Mouse (Mus musculus) myocyte (in vitro differentiated cells): ENCODE results near the gene Gm9887. TPM values are rescaled to one million over a fixed set of nuclear protein-coding genes. Genes with fewer than 3 reads are reported as not detected.

Experiments
- H3K27me3 ChIP-seq: one replicate; pipeline ENCODE4 v1.6.1; 2011; ENCODE audit not compliant: control insufficient read depth, insufficient read depth, insufficient read length
- H3K36me3 ChIP-seq: one replicate; pipeline ENCODE4 v1.6.1; 2011; ENCODE audit not compliant: control insufficient read depth, insufficient read depth
- H3K4me2 ChIP-seq: one replicate; pipeline ENCODE4 v1.6.1; 2011; ENCODE audit warnings: low read depth, control low read depth
- H3K4me3 ChIP-seq: one replicate; pipeline ENCODE4 v1.5.1; 2011; ENCODE audit warnings: mild to moderate bottlenecking, control low read depth, moderate library complexity
- H3K79me2 ChIP-seq: one replicate; pipeline ENCODE4 v1.6.1; 2011; ENCODE audit not compliant: control insufficient read depth, insufficient read depth
- H3ac ChIP-seq: one replicate; pipeline ENCODE4 v1.6.1; 2011; ENCODE audit not compliant: control insufficient read depth, insufficient read length
- CEBPB ChIP-seq: IDR thresholded peaks from 2 replicates; pipeline ENCODE4 v1.6.1; 2011; ENCODE audit warnings: mild to moderate bottlenecking, moderate library complexity; ENCODE audit not compliant: poor library complexity, insufficient read depth, severe bottlenecking
- E2F4 ChIP-seq: IDR thresholded peaks from one replicate; pipeline ENCODE4 v1.6.1; 2011; ENCODE audit warnings: mild to moderate bottlenecking, control low read depth, moderate library complexity; ENCODE audit not compliant: insufficient read depth
- MAX ChIP-seq: IDR thresholded peaks from one replicate; pipeline ENCODE4 v1.6.1; 2011; ENCODE audit warnings: low read depth, mild to moderate bottlenecking, control low read depth
- MYOD1 ChIP-seq, 3 experiments: IDR thresholded peaks; one replicate each; pipeline ENCODE4 v1.6.1; 2011; ENCODE audit warnings: control low read depth in 2 of 3, low read depth in 2 of 3, mild to moderate bottlenecking in 2 of 3, moderate library complexity in 1 of 3; ENCODE audit not compliant: insufficient read length in 2 of 3, control insufficient read depth in 1 of 3
- MYOG ChIP-seq, 3 experiments: IDR thresholded peaks; one replicate each; pipeline ENCODE4 v1.6.1; 2011; ENCODE audit warnings: control low read depth in 2 of 3, low read depth in 2 of 3, mild to moderate bottlenecking in 2 of 3; ENCODE audit not compliant: insufficient read length in 2 of 3, control insufficient read depth in 1 of 3, insufficient read depth in 1 of 3
- POLR2A ChIP-seq: IDR thresholded peaks from one replicate; pipeline ENCODE4 v1.6.1; 2011; ENCODE audit warnings: low read depth, mild to moderate bottlenecking, control low read depth, moderate library complexity; ENCODE audit not compliant: insufficient read length
- POLR2AphosphoS2 ChIP-seq: IDR thresholded peaks from one replicate; pipeline ENCODE4 v1.6.1; 2011; ENCODE audit warnings: low read depth, control low read depth; ENCODE audit not compliant: insufficient read length
- REST ChIP-seq: IDR thresholded peaks from one replicate; pipeline ENCODE4 v1.6.1; 2011; ENCODE audit warnings: mild to moderate bottlenecking, control low read depth, moderate library complexity; ENCODE audit not compliant: insufficient read depth, insufficient read length
- SRF ChIP-seq: IDR thresholded peaks from one replicate; pipeline ENCODE4 v1.6.1; 2011; ENCODE audit warnings: low read depth; ENCODE audit not compliant: control insufficient read depth, insufficient read length
- TCF12 ChIP-seq: IDR thresholded peaks from one replicate; pipeline ENCODE4 v1.6.1; 2011; ENCODE audit warnings: mild to moderate bottlenecking, control low read depth; ENCODE audit not compliant: poor library complexity, insufficient read depth, severe bottlenecking
- TCF3 ChIP-seq: IDR thresholded peaks from one replicate; pipeline ENCODE4 v1.6.1; 2011; ENCODE audit warnings: low read depth, control low read depth; ENCODE audit not compliant: insufficient read length
- USF1 ChIP-seq: IDR thresholded peaks from one replicate; pipeline ENCODE4 v1.6.1; 2011; ENCODE audit warnings: low read depth, mild to moderate bottlenecking, control low read depth, moderate library complexity
- polyA plus RNA-seq: library from polyadenylated mRNA; unstranded; fragments of >200 nt; fragmentation: generic; extraction: Trizol; gene quantifications from one replicate; pipeline ENCODE4 v1.2.1, GENCODE M21; 2012; ENCODE audit warnings: missing spikeins

Gene Gm9887
- polyA plus RNA-seq, result 2.4 TPM

GRCm38 (mm10) chr12:69371854-69372671, at the start of gene Gm9887, which contains the start of gene Arf6:
Gene Gm9887, minus strand, starts transcription at chr12:69372458.
Gene Arf6, plus strand, starts transcription at chr12:69372150.
- peak within 1 kb of the TSS; percentile 93 for H3ac ChIP-seq
- H3K4me3 ChIP-seq, result peak within 1 kb of the TSS; percentile 74
- TF ChIP-seq MYOD1 (IDR thresholded peaks at IDR 0.05; ENCODE audit: control insufficient read depth in 1 of 3, insufficient read length in 2 of 3, low read depth in 2 of 3) (peak in 1 of 3 experiments; percentile 57), USF1 (no peak), REST (no peak), MYOG (IDR thresholded peaks at IDR 0.05; ENCODE audit: control insufficient read depth in 1 of 3, insufficient read depth in 1 of 3, insufficient read length in 2 of 3, low read depth in 2 of 3) (peak in 1 of 3 experiments; percentile 22), MAX (no peak), CEBPB (no peak), POLR2A (peak; percentile 67), TCF3 (no peak), TCF12 (no peak), E2F4 (peak; percentile 13), POLR2AphosphoS2 (peak; percentile 63), SRF (no peak)
- peaks cover 46% of the 10 kb centered on the region for H3K79me2 ChIP-seq
- H3K4me2 ChIP-seq, result peak within 1 kb of the TSS; percentile 93
- peaks cover 18% of the 10 kb centered on the region for H3K36me3 ChIP-seq
- no peaks in the 10 kb centered on the region for H3K27me3 ChIP-seq

DNA sequence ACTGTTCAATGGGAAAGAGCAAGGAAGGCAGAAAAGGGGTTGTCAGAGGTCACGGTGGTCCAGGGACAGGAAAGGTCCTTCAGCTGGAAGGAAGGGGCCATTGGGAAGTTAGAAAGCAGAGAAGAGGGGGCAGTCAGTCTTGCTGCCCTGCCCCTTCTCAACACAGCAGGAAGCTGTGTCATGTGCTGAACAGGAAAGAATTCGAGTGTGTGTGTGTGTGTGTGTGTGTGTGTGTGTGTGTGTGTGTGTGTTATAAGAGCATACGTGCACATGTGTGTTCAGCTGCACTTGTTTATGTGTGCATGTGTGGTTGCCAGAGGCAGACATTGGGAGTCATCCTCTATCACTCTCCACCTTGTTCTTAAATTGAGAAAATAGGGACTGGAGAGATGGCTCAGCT, 48.5 kb upstream of the Gm9887 start:
- no peaks in the 10 kb centered on the region for H3K27me3 ChIP-seq
- H3K4me2 ChIP-seq, result no peak overlapping the region
- no peak overlapping the region for H3ac ChIP-seq
- no peak for TF ChIP-seq CEBPB
- no peaks in the 10 kb centered on the region for H3K79me2 ChIP-seq
- H3K36me3 ChIP-seq, result no peaks in the 10 kb centered on the region
- H3K4me3 ChIP-seq, result no peak overlapping the region

- Histone ChIP-seq H3K4me3 (no peak overlapping the region), H3K27me3 (no peaks in the 10 kb centered on the region), H3ac (no peak overlapping the region), H3K36me3 (no peaks in the 10 kb centered on the region), H3K4me2 (peak overlapping the region; percentile 61), H3K79me2 (no peaks in the 10 kb centered on the region)
- no peak for TF ChIP-seq REST
- no peak for TF ChIP-seq POLR2A
These were observed 47.3 kb upstream of the Gm9887 start for GRCm38 (mm10) chr12:69419606-69420005.

DNA sequence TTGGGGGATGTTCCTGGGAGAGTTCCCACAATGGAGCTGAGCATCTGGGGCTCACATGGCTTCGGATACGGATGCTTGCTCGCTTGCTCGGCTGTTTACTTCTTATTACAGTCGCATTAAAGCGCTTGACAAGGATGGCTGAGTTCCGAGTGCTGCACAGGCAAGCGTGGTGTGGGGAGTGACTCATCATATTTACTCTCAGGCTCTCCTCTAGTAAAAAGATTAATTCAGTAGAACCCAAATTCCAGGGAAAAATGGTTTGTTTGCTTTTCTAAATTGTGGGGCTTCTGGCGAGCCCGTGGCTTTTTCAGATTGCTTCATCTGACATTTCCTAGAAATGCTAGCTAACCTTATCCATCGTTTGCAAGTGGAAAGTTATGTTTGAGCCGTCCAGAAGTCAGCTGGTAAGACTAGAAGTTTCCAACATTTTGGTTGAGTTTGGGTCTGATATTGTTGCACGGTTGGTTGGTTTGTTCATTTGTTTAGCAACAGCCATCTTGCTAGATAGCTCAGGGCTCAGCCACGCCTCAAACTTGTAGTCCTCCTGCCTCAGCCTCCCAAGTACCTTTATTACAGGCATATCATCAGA, 46.9 kb upstream of the Gm9887 start:
- no peak overlapping the region for H3ac ChIP-seq
- H3K4me2 ChIP-seq, result peak overlapping the region; percentile 61
- no peak overlapping the region for H3K4me3 ChIP-seq
- H3K79me2 ChIP-seq, result no peaks in the 10 kb centered on the region
- H3K27me3 ChIP-seq, result no peaks in the 10 kb centered on the region
- TF ChIP-seq CEBPB (0 out of 2 replicates have a peak, but pooled peaks have one; percentile 32), REST (no peak), MYOG (IDR thresholded peaks at IDR 0.05; ENCODE audit: control insufficient read depth in 1 of 3, insufficient read depth in 1 of 3, insufficient read length in 2 of 3, low read depth in 2 of 3) (no peak), POLR2A (no peak)
- H3K36me3 ChIP-seq, result no peaks in the 10 kb centered on the region

DNA sequence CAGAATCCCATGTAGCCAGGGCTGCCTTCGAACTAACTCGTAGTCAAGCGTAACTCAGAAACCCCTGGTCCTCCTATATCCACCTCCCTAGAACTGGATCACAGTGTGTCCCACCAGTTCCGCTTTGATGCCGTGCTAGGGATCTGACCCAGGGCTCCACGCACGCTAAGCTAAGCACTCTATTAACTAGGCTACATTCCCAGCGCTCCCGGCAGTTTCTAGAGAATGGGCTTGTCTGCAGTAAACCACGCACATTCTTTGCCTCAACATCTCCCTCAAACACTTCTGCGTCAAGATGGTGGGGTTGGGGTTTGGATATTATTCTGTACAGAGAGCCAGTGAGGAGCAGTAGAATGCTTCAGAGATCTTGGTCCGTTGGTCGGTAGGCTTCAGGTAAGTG, 46.3 kb upstream of the Gm9887 start:
- no peaks in the 10 kb centered on the region for H3K27me3 ChIP-seq
- TF ChIP-seq SRF, result no peak
- TF ChIP-seq MAX, result no peak
- TF ChIP-seq MYOD1 (IDR thresholded peaks at IDR 0.05; ENCODE audit: control insufficient read depth in 1 of 3, insufficient read length in 2 of 3, low read depth in 2 of 3), result no peak
- TF ChIP-seq TCF12, result no peak
- TF ChIP-seq E2F4, result no peak
- no peak for TF ChIP-seq USF1
- TF ChIP-seq TCF3, result no peak
- TF ChIP-seq POLR2AphosphoS2, result no peak
- TF ChIP-seq POLR2A, result no peak
- no peak for TF ChIP-seq MYOG (IDR thresholded peaks at IDR 0.05; ENCODE audit: control insufficient read depth in 1 of 3, insufficient read depth in 1 of 3, insufficient read length in 2 of 3, low read depth in 2 of 3)
- no peak for TF ChIP-seq CEBPB
- no peak for TF ChIP-seq REST
- no peak overlapping the region for H3K4me3 ChIP-seq

More for the DNA sequence above, 46.3 kb upstream of the Gm9887 start:
- peak overlapping the region; percentile 61 for H3K4me2 ChIP-seq
- H3K79me2 ChIP-seq, result no peaks in the 10 kb centered on the region
- H3ac ChIP-seq, result no peak overlapping the region
- no peaks in the 10 kb centered on the region for H3K36me3 ChIP-seq
